Mouse (Mus musculus) olfactory bulb, adult 2 months (tissue): ENCODE results near the gene Epb41l1. TPM values are rescaled to one million over a fixed set of nuclear protein-coding genes. Genes with fewer than 3 reads are reported as not detected.

Experiments used
- H3K27ac ChIP-seq: fragments of 200-500 bp; 2 replicates; pipeline ENCODE4 v1.5.1; 2012; ENCODE audit warnings: low read depth, low read length; ENCODE audit not compliant: insufficient read depth
- H3K4me1 ChIP-seq: fragments of 200-500 bp; 2 replicates; pipeline ENCODE4 v1.6.1; 2012; ENCODE audit warnings: low read length; ENCODE audit not compliant: control insufficient read depth, insufficient read depth
- H3K4me3 ChIP-seq: fragments of 200-500 bp; 2 replicates; pipeline ENCODE4 v1.5.1; 2012; ENCODE audit warnings: mild to moderate bottlenecking, low read depth, low read length, moderate library complexity; ENCODE audit not compliant: insufficient read depth
- CTCF ChIP-seq: fragments of 200-500 bp; IDR thresholded peaks from 2 replicates; pipeline ENCODE4 v1.5.1; 2012; ENCODE audit warnings: low read depth, mild to moderate bottlenecking, low read length, moderate library complexity; ENCODE audit not compliant: insufficient read depth
- POLR2A ChIP-seq: fragments of 200-500 bp; IDR thresholded peaks from 2 replicates; pipeline ENCODE4 v1.6.1; 2012; ENCODE audit warnings: mild to moderate bottlenecking, low read depth, low read length, moderate library complexity; ENCODE audit not compliant: insufficient read depth
- WGBS: fragments of 180-500 bp; shearing (Covaris S2); methylation state at CpG from one replicate; pipeline ENCODE4 v1.1.7; 2018; 5-methylcytosine and 5-hydroxymethylcytosine counted together
- polyA plus RNA-seq: library from polyadenylated mRNA; stranded (reverse); fragments of >200 nt; gene quantifications from 2 replicates; pipeline ENCODE4 v1.2.4, GENCODE M21; 2012; ENCODE audit warnings: low replicate concordance; ENCODE audit not compliant: missing spikeins, insufficient read depth, insufficient read length

Gene Epb41l1
- polyA plus RNA-seq, 1 experiment, result 51.4 TPM

- Histone ChIP-seq H3K4me1 (peaks cover 65% of the 10 kb centered on the region), H3K4me3 (no peak overlapping the region), H3K27ac (peak overlapping the region; percentile 93)
- WGBS, result 9% methylated on average over 10 of the region's 10 CpGs
- TF ChIP-seq CTCF, result no peak
- TF ChIP-seq POLR2A, result no peak
Measured at GRCm38 (mm10) chr2:156581244-156581643, 160.5 kb downstream of the Epb41l1 start.

GRCm38 (mm10) chr2:156582887-156583286 lies 162.2 kb downstream of the Epb41l1 start:
- WGBS, result 60% methylated on average over 10 of the region's 10 CpGs

GRCm38 (mm10) chr2:156584154-156584796 lies 163.6 kb downstream of the Epb41l1 start:
- 36% methylated on average over 11 of the region's 11 CpGs for WGBS
- Histone ChIP-seq H3K27ac (peak overlapping the region; percentile 17), H3K4me1 (peaks cover 44% of the 10 kb centered on the region), H3K4me3 (no peak overlapping the region)
- TF ChIP-seq POLR2A (no peak), CTCF (no peak)

More at GRCm38 (mm10) chr2:156582887-156583286, 162.2 kb downstream of the Epb41l1 start:
- peak overlapping the region; percentile 52; the same call in 1 of the 2 replicates for H3K27ac ChIP-seq
- TF ChIP-seq POLR2A (no peak), CTCF (no peak)
- peaks cover 56% of the 10 kb centered on the region for H3K4me1 ChIP-seq
- H3K4me3 ChIP-seq, result no peak overlapping the region

GRCm38 (mm10) chr2:156584797-156585471 lies 164.2 kb downstream of the Epb41l1 start:
- H3K4me1 ChIP-seq, result peaks cover 40% of the 10 kb centered on the region
- TF ChIP-seq POLR2A (no peak), CTCF (no peak)
- no peak overlapping the region for H3K4me3 ChIP-seq
- H3K27ac ChIP-seq, result peak overlapping the region; percentile 76
- 11% methylated on average over 14 of the region's 14 CpGs for WGBS

GRCm38 (mm10) chr2:156589481-156589880 lies 168.8 kb downstream of the Epb41l1 start:
- Histone ChIP-seq H3K27ac (no peak overlapping the region), H3K4me3 (no peak overlapping the region), H3K4me1 (peaks cover 13% of the 10 kb centered on the region)
- WGBS, result 91% methylated on average over 9 of the region's 9 CpGs
- no peak for TF ChIP-seq CTCF
- no peak for TF ChIP-seq POLR2A

Other genes starting within 250 kb of the Epb41l1 start
- 643 TPM in 1 of 2 replicates, not detected in the other for gene Rbm39, start 240.7 kb upstream of the Epb41l1 start, polyA plus RNA-seq
- gene Phf20, start 224.4 kb upstream of the Epb41l1 start, polyA plus RNA-seq, result 586 TPM in 1 of 2 replicates, not detected in the other
- not detected in 2 replicates for gene Cnbd2, start 108.6 kb upstream of the Epb41l1 start, polyA plus RNA-seq
- gene Scand1, start 108.2 kb upstream of the Epb41l1 start, polyA plus RNA-seq, result not detected in 2 replicates
- gene Aar2, start 126.7 kb downstream of the Epb41l1 start, polyA plus RNA-seq, result not detected in 2 replicates
- gene Dlgap4, start 192.8 kb downstream of the Epb41l1 start, polyA plus RNA-seq, result not detected in 2 replicates